Mouse (Mus musculus) midbrain, embryonic 15.5 days (tissue): Measurements from ENCODE around the gene Mum1. TPM values are rescaled to one million over a fixed set of nuclear protein-coding genes. Genes with fewer than 3 reads are reported as not detected.

Experiments
- ATAC-seq: fragments of 200-750 bp; cut with Nextera tagmentation; replicated peaks from 2 replicates; pipeline ENCODE4 v1.8.0; 2017; ENCODE audit warnings: moderate TSS enrichment
- H3K27ac ChIP-seq: fragments of 300-500 bp; sonication (generic); 2 replicates; pipeline ENCODE4 v1.5.1; 2015; ENCODE audit warnings: mild to moderate bottlenecking, inconsistent platforms
- H3K27me3 ChIP-seq: fragments of 300-500 bp; sonication (generic); replicated peaks from 2 replicates; pipeline ENCODE4 v1.6.1; 2015; ENCODE audit warnings: inconsistent platforms
- H3K36me3 ChIP-seq: fragments of 300-500 bp; sonication (generic); replicated peaks from 2 replicates; pipeline ENCODE4 v1.6.1; 2015; ENCODE audit warnings: inconsistent platforms
- H3K4me1 ChIP-seq: fragments of 300-500 bp; sonication (generic); 2 replicates; pipeline ENCODE4 v1.6.1; 2015; ENCODE audit warnings: inconsistent platforms
- H3K4me2 ChIP-seq: fragments of 300-500 bp; sonication (generic); 2 replicates; pipeline ENCODE4 v1.6.1; 2015; ENCODE audit warnings: inconsistent platforms, mild to moderate bottlenecking, moderate library complexity
- H3K4me3 ChIP-seq: fragments of 300-500 bp; sonication (generic); 2 replicates; pipeline ENCODE4 v1.5.1; 2015; ENCODE audit warnings: mild to moderate bottlenecking, inconsistent platforms
- H3K9ac ChIP-seq: fragments of 300-500 bp; sonication (generic); 2 replicates; pipeline ENCODE4 v1.6.1; 2015; ENCODE audit warnings: mild to moderate bottlenecking, inconsistent platforms
- H3K9me3 ChIP-seq: fragments of 300-500 bp; sonication (generic); 2 replicates; pipeline ENCODE4 v1.6.1; 2016; ENCODE audit warnings: inconsistent platforms
- whole genome bisulfite sequencing: fragments of 180-500 bp; shearing (Covaris S2); methylation state at CpG from one replicate; pipeline ENCODE4 v1.1.7; 2015; ENCODE audit warnings: mixed read lengths; 5-methylcytosine and 5-hydroxymethylcytosine counted together
- microRNA-seq: library from miRNA; unstranded; fragments of <30 nt; microRNA quantifications from one replicate; pipeline ENCODE4, GENCODE M21; 2016
- polyA plus RNA-seq: library from polyadenylated mRNA; unstranded; fragments of >200 nt; fragmentation: Nextera tagmentation; extraction: Ambion mirVana; gene quantifications from 2 replicates; pipeline ENCODE4 v1.2.1, GENCODE M21; 2015

Gene Mum1
- polyA plus RNA-seq, 1 experiment from 2014 or later, result 59.5 TPM

GRCm38 (mm10) chr10:80285222-80286070 is 59.2 kb downstream of the Mum1 start:
- ATAC-seq, result no peak
- Histone ChIP-seq H3K27me3 (no peaks in the 10 kb centered on the region), H3K4me1 (no peaks in the 10 kb centered on the region), H3K9ac (no peak overlapping the region), H3K4me2 (no peak overlapping the region), H3K9me3 (no peaks in the 10 kb centered on the region), H3K4me3 (no peak overlapping the region), H3K27ac (no peak overlapping the region), H3K36me3 (peaks cover 27% of the 10 kb centered on the region)
- 83% methylated on average over 14 of the region's 15 CpGs for WGBS

DNA sequence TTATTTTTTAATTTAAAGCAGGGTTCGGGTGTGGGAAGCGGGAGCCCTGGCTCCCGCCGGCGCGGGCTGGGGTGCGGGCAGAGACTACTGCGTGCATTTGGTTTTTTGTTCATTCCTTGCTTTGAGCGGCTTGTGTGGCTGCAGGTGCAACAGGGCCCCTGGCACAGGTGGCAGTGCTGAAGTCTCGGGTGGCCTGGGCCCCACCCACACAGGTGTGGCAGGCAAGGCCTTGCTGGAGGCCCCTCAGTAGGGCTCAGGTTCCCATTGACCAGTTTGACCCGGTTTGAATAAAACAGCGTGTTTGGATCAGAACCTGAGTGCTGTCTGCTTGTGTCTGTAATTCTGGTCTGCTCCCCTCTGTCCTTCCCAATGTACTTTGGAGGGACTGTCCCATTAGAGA is 61.9 kb downstream of the Mum1 start:
- Histone ChIP-seq H3K4me2 (no peak overlapping the region), H3K36me3 (peaks cover 23% of the 10 kb centered on the region), H3K27me3 (no peaks in the 10 kb centered on the region), H3K9ac (no peak overlapping the region), H3K9me3 (no peaks in the 10 kb centered on the region), H3K4me1 (peaks cover 8% of the 10 kb centered on the region), H3K4me3 (no peak overlapping the region), H3K27ac (no peak overlapping the region)
- WGBS, result 94% methylated on average over 12 of the region's 12 CpGs
- no peak for ATAC-seq

- ATAC-seq, result no peak
- no peaks in the 10 kb centered on the region for H3K9me3 ChIP-seq
- H3K36me3 ChIP-seq, result peaks cover 20% of the 10 kb centered on the region
These were observed 62.4 kb downstream of the Mum1 start for GRCm38 (mm10) chr10:80288657-80289056.

DNA sequence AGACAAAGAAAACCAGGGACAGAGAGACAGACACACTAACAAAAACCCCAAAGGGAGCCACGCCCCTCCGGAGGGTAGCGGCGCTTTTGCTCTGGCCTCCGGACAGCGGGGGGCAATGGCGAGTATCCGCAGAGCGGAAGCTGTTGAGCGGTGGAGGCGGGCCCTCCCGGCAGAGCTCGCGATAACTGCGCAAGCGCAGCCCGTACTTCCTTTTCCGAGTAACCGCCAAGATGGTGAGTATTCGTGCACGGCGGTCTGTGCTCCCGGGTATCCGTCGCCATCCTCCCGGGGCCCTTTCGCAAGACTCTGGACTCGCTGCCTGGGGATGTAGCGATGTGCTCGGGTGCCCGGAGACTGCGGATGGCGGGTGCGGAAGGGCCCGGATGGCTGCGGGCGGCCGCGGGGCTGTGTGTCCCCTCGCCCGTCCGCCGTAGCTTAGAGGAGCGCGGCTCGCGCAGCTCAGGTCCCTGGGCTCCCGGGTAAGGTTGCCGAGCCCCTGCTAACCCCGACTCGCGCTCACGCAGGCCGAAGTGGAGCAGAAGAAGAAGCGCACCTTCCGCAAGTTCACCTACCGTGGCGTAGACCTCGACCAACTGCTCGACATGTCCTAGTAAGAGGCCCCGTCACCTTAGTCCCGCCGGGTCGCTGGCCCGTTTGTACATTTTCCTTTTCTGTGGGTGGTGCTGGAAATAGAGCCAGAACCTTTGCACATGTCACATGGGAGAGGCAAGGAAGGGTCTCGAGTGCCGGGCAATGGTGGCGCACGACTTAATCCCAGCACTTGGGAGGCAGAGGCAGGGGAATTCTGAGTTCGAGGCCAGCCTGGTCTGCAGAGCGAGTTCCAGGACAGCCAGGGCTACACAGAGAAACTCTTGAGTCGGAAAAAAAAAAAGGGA is 66.3 kb downstream of the Mum1 start, which contains the start of gene Rps15:
Gene Rps15, plus strand, starts transcription at position 203 of the 896 bp plus-strand sequence.
- H3K4me2 ChIP-seq, result peak within 1 kb of the TSS; percentile 92
- peak within 1 kb of the TSS; percentile 91 for H3K27ac ChIP-seq
- H3K9ac ChIP-seq, result peak within 1 kb of the TSS; percentile 97
- ATAC-seq, result peak; percentile 74
- WGBS, result 0% methylated on average over 72 of the region's 72 CpGs
- peaks cover 24% of the 10 kb centered on the region for H3K36me3 ChIP-seq
- H3K4me1 ChIP-seq, result peaks cover 50% of the 10 kb centered on the region
- H3K4me3 ChIP-seq, result peak within 1 kb of the TSS; percentile 92
- H3K27me3 ChIP-seq, result no peaks in the 10 kb centered on the region
- H3K9me3 ChIP-seq, result no peaks in the 10 kb centered on the region

More at GRCm38 (mm10) chr10:80288657-80289056, 62.4 kb downstream of the Mum1 start:
- Histone ChIP-seq H3K27ac (no peak overlapping the region), H3K4me2 (no peak overlapping the region), H3K9ac (no peak overlapping the region), H3K27me3 (no peaks in the 10 kb centered on the region), H3K4me1 (peaks cover 13% of the 10 kb centered on the region), H3K4me3 (no peak overlapping the region)
- 72% methylated on average over 8 of the region's 8 CpGs for WGBS

GRCm38 (mm10) chr10:80293325-80293724 is 67.1 kb downstream of the Mum1 start:
- Histone ChIP-seq H3K27me3 (no peaks in the 10 kb centered on the region), H3K4me2 (peak overlapping the region; percentile 92), H3K9ac (peak overlapping the region; percentile 97), H3K4me1 (peaks cover 58% of the 10 kb centered on the region), H3K36me3 (peaks cover 21% of the 10 kb centered on the region), H3K4me3 (peak overlapping the region; percentile 92), H3K27ac (peak overlapping the region; percentile 91), H3K9me3 (no peaks in the 10 kb centered on the region)
- WGBS, result 27% methylated on average over 14 of the region's 14 CpGs
- ATAC-seq, result no peak

Small RNA genes within 50 kb of the gene (microRNA-seq; reads per million reads assigned to microRNA genes)
- 0.74 reads per million for gene Mir6911

Other genes starting within 250 kb of the Mum1 start
- gene Tmem259, start 242.1 kb upstream of the Mum1 start, polyA plus RNA-seq, result 24.3 and 28.3 TPM in 2 replicates
- gene Cnn2, start 237.8 kb upstream of the Mum1 start, polyA plus RNA-seq, result 28.6 and 34.4 TPM in 2 replicates
- gene Abca7, start 229.9 kb upstream of the Mum1 start, polyA plus RNA-seq, result 4.4 and 4.8 TPM in 2 replicates
- gene Arhgap45, start 209.8 kb upstream of the Mum1 start, polyA plus RNA-seq, result 1.9 and 2.2 TPM in 2 replicates
- gene Polr2e, start 186.6 kb upstream of the Mum1 start, polyA plus RNA-seq, result 132 and 148 TPM in 2 replicates
- gene Gpx4, start 179.3 kb upstream of the Mum1 start, polyA plus RNA-seq, result 522 and 546 TPM in 2 replicates
- gene Sbno2, start 120.9 kb upstream of the Mum1 start, polyA plus RNA-seq, result 13.8 and 16.8 TPM in 2 replicates
- 19.6 and 20.5 TPM in 2 replicates for gene Stk11, start 110.6 kb upstream of the Mum1 start, polyA plus RNA-seq
- 444 and 468 TPM in 2 replicates for gene Atp5d, start 87.8 kb upstream of the Mum1 start, polyA plus RNA-seq
- gene Cbarp, start 85.6 kb upstream of the Mum1 start, polyA plus RNA-seq, result 65.7 and 66.9 TPM in 2 replicates
- gene Midn, start 78.2 kb upstream of the Mum1 start, polyA plus RNA-seq, result 29.5 and 29.9 TPM in 2 replicates
- gene Cirbp, start 60.4 kb upstream of the Mum1 start, polyA plus RNA-seq, result 364 and 392 TPM in 2 replicates
- 13.3 and 14.7 TPM in 2 replicates for gene 1600002K03Rik, start 53.5 kb upstream of the Mum1 start, polyA plus RNA-seq
- gene Efna2, start 47.0 kb upstream of the Mum1 start, polyA plus RNA-seq, result 53.4 and 54.6 TPM in 2 replicates
- 290 and 305 TPM in 2 replicates for gene Ndufs7, start 22.7 kb downstream of the Mum1 start, polyA plus RNA-seq
- 16.8 and 18.9 TPM in 2 replicates for gene Gamt, start 34.6 kb downstream of the Mum1 start, polyA plus RNA-seq
- gene Dazap1, start 35.1 kb downstream of the Mum1 start, polyA plus RNA-seq, result 60.5 and 60.8 TPM in 2 replicates
- gene Rps15, start 66.0 kb downstream of the Mum1 start, polyA plus RNA-seq, result 516 and 528 TPM in 2 replicates
- gene Apc2, start 69.5 kb downstream of the Mum1 start, polyA plus RNA-seq, result 223 and 247 TPM in 2 replicates
- 25.4 and 28.0 TPM in 2 replicates for gene 2310011J03Rik, start 94.1 kb downstream of the Mum1 start, polyA plus RNA-seq
- gene Pcsk4, start 103.1 kb downstream of the Mum1 start, polyA plus RNA-seq, result 4.4 and 5.8 TPM in 2 replicates
- gene Reep6, start 103.5 kb downstream of the Mum1 start, polyA plus RNA-seq, result 5.5 TPM in 2 replicates
- gene Adamtsl5, start 122.0 kb downstream of the Mum1 start, polyA plus RNA-seq, result 0.67 and 0.79 TPM in 2 replicates
- 6.2 TPM in 2 replicates for gene Plk5, start 130.0 kb downstream of the Mum1 start, polyA plus RNA-seq
- gene Mex3d, start 161.2 kb downstream of the Mum1 start, polyA plus RNA-seq, result 18.3 and 18.8 TPM in 2 replicates
- 227 and 250 TPM in 2 replicates for gene Mbd3, start 173.1 kb downstream of the Mum1 start, polyA plus RNA-seq
- 581 and 629 TPM in 2 replicates for gene Uqcr11, start 180.4 kb downstream of the Mum1 start, polyA plus RNA-seq
- gene Tcf3, start 207.2 kb downstream of the Mum1 start, polyA plus RNA-seq, result 44.9 and 55.8 TPM in 2 replicates